Mouse (Mus musculus) embryonic fibroblast, embryonic 13.5 days (primary cell): ENCODE measurements around the gene Rcsd1. TPM values are rescaled to one million over a fixed set of nuclear protein-coding genes. Genes with fewer than 3 reads are reported as not detected.

Experiments used
- H3K27ac ChIP-seq: 2 replicates; pipeline ENCODE4 v1.5.1; 2012; ENCODE audit warnings: low read length, control low read depth, inconsistent platforms; ENCODE audit not compliant: insufficient read depth
- H3K4me1 ChIP-seq: 2 replicates; pipeline ENCODE4 v1.6.1; 2011; ENCODE audit warnings: low read length; ENCODE audit not compliant: control insufficient read depth, insufficient read depth
- H3K4me3 ChIP-seq: 2 replicates; pipeline ENCODE4 v1.5.1; 2011; ENCODE audit warnings: mild to moderate bottlenecking, control low read depth, low read length; ENCODE audit not compliant: insufficient read depth
- CTCF ChIP-seq: IDR thresholded peaks from 2 replicates; pipeline ENCODE4 v1.5.1; 2011; ENCODE audit warnings: mild to moderate bottlenecking, control low read depth, low read length, moderate library complexity, borderline replicate concordance; ENCODE audit not compliant: insufficient read depth
- POLR2A ChIP-seq: IDR thresholded peaks from 2 replicates; pipeline ENCODE4 v1.6.1; 2011; ENCODE audit warnings: low read depth, mild to moderate bottlenecking, control low read depth, low read length, moderate library complexity
- polyA plus RNA-seq: library from polyadenylated mRNA; stranded (reverse); fragments of >200 nt; gene quantifications from 2 replicates; pipeline ENCODE4 v1.2.4, GENCODE M21; 2011; ENCODE audit warnings: low read depth; ENCODE audit not compliant: missing spikeins, insufficient read length

The Rcsd1 gene
- polyA plus RNA-seq, 1 experiment, result 2.3 TPM

GRCm38 (mm10) chr1:165705868-165706348, 3.6 kb downstream of the Rcsd1 start:
- Histone ChIP-seq H3K4me3 (no peak overlapping the region), H3K4me1 (peaks cover 3% of the 10 kb centered on the region; the same call in 1 of the 2 replicates), H3K27ac (no peak overlapping the region)
- TF ChIP-seq POLR2A, result no peak

- TF ChIP-seq POLR2A, result no peak
- no peak for TF ChIP-seq CTCF
- Histone ChIP-seq H3K4me1 (peaks cover 3% of the 10 kb centered on the region; the same call in 1 of the 2 replicates), H3K27ac (no peak overlapping the region), H3K4me3 (no peak overlapping the region)
Observed at GRCm38 (mm10) chr1:165705368-165705767, 4.2 kb downstream of the Rcsd1 start.

- TF ChIP-seq CTCF, result no peak
- TF ChIP-seq POLR2A, result no peak
- peaks cover 3% of the 10 kb centered on the region; the same call in 1 of the 2 replicates for H3K4me1 ChIP-seq
- H3K4me3 ChIP-seq, result no peak overlapping the region
- H3K27ac ChIP-seq, result no peak overlapping the region
Observed at GRCm38 (mm10) chr1:165704841-165705240, 4.7 kb downstream of the Rcsd1 start.

GRCm38 (mm10) chr1:165702221-165703031, 7.1 kb downstream of the Rcsd1 start:
- TF ChIP-seq POLR2A, result no peak
- TF ChIP-seq CTCF, result no peak
- H3K4me3 ChIP-seq, result no peak overlapping the region
- no peak overlapping the region for H3K27ac ChIP-seq
- peaks cover 3% of the 10 kb centered on the region; the same call in 1 of the 2 replicates for H3K4me1 ChIP-seq

- Histone ChIP-seq H3K4me3 (no peak overlapping the region), H3K4me1 (peaks cover 3% of the 10 kb centered on the region; the same call in 1 of the 2 replicates), H3K27ac (no peak overlapping the region)
- no peak for TF ChIP-seq CTCF
- no peak for TF ChIP-seq POLR2A
Observed at GRCm38 (mm10) chr1:165701562-165701961, 8.0 kb downstream of the Rcsd1 start.

GRCm38 (mm10) chr1:165700933-165701518, 8.5 kb downstream of the Rcsd1 start:
- no peak overlapping the region for H3K27ac ChIP-seq
- TF ChIP-seq POLR2A (no peak), CTCF (no peak)

GRCm38 (mm10) chr1:165700376-165700815, 9.2 kb downstream of the Rcsd1 start:
- Histone ChIP-seq H3K4me3 (no peak overlapping the region), H3K27ac (no peak overlapping the region), H3K4me1 (peaks cover 3% of the 10 kb centered on the region; the same call in 1 of the 2 replicates)
- TF ChIP-seq POLR2A, result no peak

More at GRCm38 (mm10) chr1:165700933-165701518, 8.5 kb downstream of the Rcsd1 start:
- H3K4me1 ChIP-seq, result peaks cover 3% of the 10 kb centered on the region; the same call in 1 of the 2 replicates
- H3K4me3 ChIP-seq, result no peak overlapping the region

- no peak overlapping the region for H3K27ac ChIP-seq
- TF ChIP-seq POLR2A (no peak), CTCF (no peak)
- H3K4me1 ChIP-seq, result peaks cover 3% of the 10 kb centered on the region; the same call in 1 of the 2 replicates
- H3K4me3 ChIP-seq, result no peak overlapping the region
Observed at GRCm38 (mm10) chr1:165697701-165698100, 11.9 kb downstream of the Rcsd1 start.

GRCm38 (mm10) chr1:165696870-165697269, 12.7 kb downstream of the Rcsd1 start:
- Histone ChIP-seq H3K27ac (no peak overlapping the region), H3K4me3 (no peak overlapping the region), H3K4me1 (no peaks in the 10 kb centered on the region)
- no peak for TF ChIP-seq POLR2A
- TF ChIP-seq CTCF, result no peak

- Histone ChIP-seq H3K27ac (no peak overlapping the region), H3K4me1 (no peaks in the 10 kb centered on the region), H3K4me3 (no peak overlapping the region)
- TF ChIP-seq POLR2A, result no peak
- TF ChIP-seq CTCF, result no peak
Observed at GRCm38 (mm10) chr1:165696040-165696439, 13.5 kb downstream of the Rcsd1 start.
